Mouse (Mus musculus): ENCODE results near the gene Snx9. TPM values are rescaled to one million over a fixed set of nuclear protein-coding genes. Genes with fewer than 3 reads are reported as not detected.

Gene Snx9
- polyA plus RNA-seq, 1 experiment from 2014 or later, result 6.1 TPM

DNA sequence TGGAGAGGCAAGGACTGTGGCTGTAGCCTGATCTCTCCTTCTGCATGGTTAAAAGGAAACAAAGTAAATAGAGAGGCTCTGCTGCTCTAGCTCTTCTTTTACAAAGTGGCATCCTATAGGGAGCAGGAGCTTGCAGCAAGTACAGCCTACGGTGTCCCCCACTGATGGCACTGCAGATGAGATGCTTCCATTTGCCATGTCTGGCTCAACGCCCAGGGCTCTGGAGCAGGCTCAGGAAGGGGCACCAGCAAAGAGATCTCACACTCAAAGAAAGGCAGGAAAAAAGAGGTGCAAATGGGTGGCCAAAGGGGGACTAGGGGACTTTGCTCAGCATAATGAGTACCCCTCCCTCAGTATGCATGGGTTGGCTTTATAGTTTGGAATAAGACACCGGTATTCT is 7.0 kb upstream of the Snx9 start:
- WGBS, result 78% methylated on average over 3 of the region's 3 CpGs
- no peaks in the 10 kb centered on the region for H3K4me1 ChIP-seq (ENCODE audit: control insufficient read depth, insufficient read depth, low read depth, low read length)
- no peak for ATAC-seq

DNA sequence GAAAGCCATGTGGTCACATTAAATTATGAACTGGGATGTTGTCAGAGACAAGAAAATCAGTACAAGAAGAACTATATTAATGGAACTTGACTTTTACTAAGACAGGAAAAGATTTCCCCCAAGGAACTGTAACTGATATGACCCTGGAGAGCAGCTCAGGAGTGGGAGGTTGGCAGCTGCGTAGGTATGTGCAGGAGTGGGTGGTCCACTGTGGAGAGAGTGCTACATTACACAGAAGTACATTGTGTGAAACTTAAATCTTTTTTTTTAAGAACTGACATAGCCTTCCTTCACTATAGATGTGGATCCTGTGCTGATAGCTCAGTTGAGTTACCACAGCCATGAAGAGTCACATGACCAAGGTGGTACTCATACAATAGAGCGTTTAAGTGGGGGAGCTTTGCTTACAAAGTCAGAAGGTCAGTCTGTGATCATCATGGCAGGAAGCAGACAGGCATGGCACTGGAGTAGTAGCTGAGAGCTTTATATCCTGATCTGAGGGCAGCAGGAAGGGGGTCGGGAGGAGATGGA is 6.3 kb upstream of the Snx9 start:
- H3K27ac ChIP-seq (ENCODE audit: low read depth, low read length), result no peak overlapping the region
- 90% methylated on average over 3 of the region's 3 CpGs for WGBS
- H3K9ac ChIP-seq (ENCODE audit: low read depth, low read length), result no peak overlapping the region
- H3K4me3 ChIP-seq (ENCODE audit: low read length), result no peak overlapping the region
- ATAC-seq, result no peak
- H3K9me3 ChIP-seq (ENCODE audit: control insufficient read depth, low read length), result no peaks in the 10 kb centered on the region
- H3K4me2 ChIP-seq (ENCODE audit: low read length), result no peak overlapping the region
- H3K4me1 ChIP-seq (ENCODE audit: control insufficient read depth, insufficient read depth, low read depth, low read length), result no peaks in the 10 kb centered on the region
- H3K27me3 ChIP-seq (replicated peaks; ENCODE audit: control insufficient read depth, insufficient read depth, low read length), result no peaks in the 10 kb centered on the region
- no peaks in the 10 kb centered on the region for H3K36me3 ChIP-seq (ENCODE audit: control insufficient read depth, insufficient read depth, low read length)

More for the DNA sequence above, 7.0 kb upstream of the Snx9 start:
- H3K36me3 ChIP-seq (ENCODE audit: control insufficient read depth, insufficient read depth, low read length), result no peaks in the 10 kb centered on the region
- no peak overlapping the region for H3K27ac ChIP-seq (ENCODE audit: low read depth, low read length)
- H3K4me3 ChIP-seq (ENCODE audit: low read length), result no peak overlapping the region
- no peaks in the 10 kb centered on the region for H3K9me3 ChIP-seq (ENCODE audit: control insufficient read depth, low read length)
- H3K27me3 ChIP-seq (replicated peaks; ENCODE audit: control insufficient read depth, insufficient read depth, low read length), result no peaks in the 10 kb centered on the region
- no peak overlapping the region for H3K4me2 ChIP-seq (ENCODE audit: low read length)
- no peak overlapping the region for H3K9ac ChIP-seq (ENCODE audit: low read depth, low read length)

- Histone ChIP-seq H3K9me3 (ENCODE audit: control insufficient read depth, low read length) (no peaks in the 10 kb centered on the region), H3K4me2 (ENCODE audit: low read length) (no peak overlapping the region), H3K4me1 (ENCODE audit: control insufficient read depth, insufficient read depth, low read depth, low read length) (peaks cover 5% of the 10 kb centered on the region), H3K27me3 (replicated peaks; ENCODE audit: control insufficient read depth, insufficient read depth, low read length) (no peaks in the 10 kb centered on the region), H3K36me3 (ENCODE audit: control insufficient read depth, insufficient read depth, low read length) (no peaks in the 10 kb centered on the region), H3K4me3 (ENCODE audit: low read length) (no peak overlapping the region), H3K27ac (ENCODE audit: low read depth, low read length) (no peak overlapping the region), H3K9ac (ENCODE audit: low read depth, low read length) (no peak overlapping the region)
- WGBS, result 85% methylated on average over 5 of the region's 5 CpGs
- no peak for ATAC-seq
These were observed 1.4 kb upstream of the Snx9 start for GRCm38 (mm10) chr17:5839549-5840240.

GRCm38 (mm10) chr17:5840550-5841127 is 490 bp upstream of the Snx9 start:
- Histone ChIP-seq H3K27ac (ENCODE audit: low read depth, low read length) (peak overlapping the region; percentile 96), H3K36me3 (ENCODE audit: control insufficient read depth, insufficient read depth, low read length) (no peaks in the 10 kb centered on the region), H3K9ac (ENCODE audit: low read depth, low read length) (peak overlapping the region; percentile 95), H3K9me3 (ENCODE audit: control insufficient read depth, low read length) (no peaks in the 10 kb centered on the region), H3K4me3 (ENCODE audit: low read length) (peak overlapping the region; percentile 81), H3K4me2 (ENCODE audit: low read length) (peak overlapping the region; percentile 81), H3K4me1 (ENCODE audit: control insufficient read depth, insufficient read depth, low read depth, low read length) (peaks cover 5% of the 10 kb centered on the region), H3K27me3 (replicated peaks; ENCODE audit: control insufficient read depth, insufficient read depth, low read length) (no peaks in the 10 kb centered on the region)
- WGBS, result 5% methylated on average over 32 of the region's 32 CpGs
- ATAC-seq, result no peak

DNA sequence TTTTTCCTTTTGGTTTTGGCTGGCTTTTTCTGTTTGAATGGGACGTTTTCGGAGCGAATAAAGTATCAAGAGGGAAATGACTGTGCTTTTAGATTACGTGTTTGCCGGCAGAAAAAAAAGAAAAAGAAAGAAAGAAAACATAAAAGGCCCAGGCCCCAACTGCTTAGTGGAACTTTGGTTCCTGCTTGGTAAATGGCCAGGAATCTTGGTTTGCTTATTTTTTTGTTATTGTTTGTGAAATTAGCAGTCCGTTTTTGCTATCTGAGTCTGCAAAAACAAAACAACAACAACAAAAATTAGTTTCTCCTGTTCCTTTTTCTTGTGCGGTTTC is 779 bp downstream of the Snx9 start:
- Histone ChIP-seq H3K27ac (ENCODE audit: low read depth, low read length) (peak overlapping the region; percentile 96), H3K9me3 (ENCODE audit: control insufficient read depth, low read length) (no peaks in the 10 kb centered on the region), H3K4me2 (ENCODE audit: low read length) (peak overlapping the region; percentile 81), H3K4me3 (ENCODE audit: low read length) (peak overlapping the region; percentile 81), H3K9ac (ENCODE audit: low read depth, low read length) (peak overlapping the region; percentile 95), H3K36me3 (ENCODE audit: control insufficient read depth, insufficient read depth, low read length) (no peaks in the 10 kb centered on the region), H3K4me1 (ENCODE audit: control insufficient read depth, insufficient read depth, low read depth, low read length) (peaks cover 5% of the 10 kb centered on the region), H3K27me3 (replicated peaks; ENCODE audit: control insufficient read depth, insufficient read depth, low read length) (no peaks in the 10 kb centered on the region)
- no peak for ATAC-seq
- under 1% methylated on average over 7 of the region's 7 CpGs for WGBS

- Histone ChIP-seq H3K27ac (ENCODE audit: low read depth, low read length) (no peak overlapping the region), H3K4me1 (ENCODE audit: control insufficient read depth, insufficient read depth, low read depth, low read length) (peaks cover 5% of the 10 kb centered on the region), H3K27me3 (replicated peaks; ENCODE audit: control insufficient read depth, insufficient read depth, low read length) (no peaks in the 10 kb centered on the region), H3K9ac (ENCODE audit: low read depth, low read length) (no peak overlapping the region), H3K9me3 (ENCODE audit: control insufficient read depth, low read length) (no peaks in the 10 kb centered on the region), H3K4me3 (ENCODE audit: low read length) (no peak overlapping the region), H3K4me2 (ENCODE audit: low read length) (no peak overlapping the region), H3K36me3 (ENCODE audit: control insufficient read depth, insufficient read depth, low read length) (no peaks in the 10 kb centered on the region)
- 78% methylated on average over 9 of the region's 9 CpGs for WGBS
- ATAC-seq, result no peak
These were observed 2.0 kb downstream of the Snx9 start for GRCm38 (mm10) chr17:5842988-5843640.

- peaks cover 5% of the 10 kb centered on the region for H3K4me1 ChIP-seq (ENCODE audit: control insufficient read depth, insufficient read depth, low read depth, low read length)
- WGBS, result 98% methylated on average over 7 of the region's 7 CpGs
- no peak overlapping the region for H3K27ac ChIP-seq (ENCODE audit: low read depth, low read length)
- H3K4me2 ChIP-seq (ENCODE audit: low read length), result no peak overlapping the region
- no peak overlapping the region for H3K4me3 ChIP-seq (ENCODE audit: low read length)
- no peaks in the 10 kb centered on the region for H3K9me3 ChIP-seq (ENCODE audit: control insufficient read depth, low read length)
- H3K9ac ChIP-seq (ENCODE audit: low read depth, low read length), result no peak overlapping the region
- no peak for ATAC-seq
- H3K27me3 ChIP-seq (replicated peaks; ENCODE audit: control insufficient read depth, insufficient read depth, low read length), result no peaks in the 10 kb centered on the region
- H3K36me3 ChIP-seq (ENCODE audit: control insufficient read depth, insufficient read depth, low read length), result no peaks in the 10 kb centered on the region
These were observed 2.5 kb downstream of the Snx9 start for GRCm38 (mm10) chr17:5843641-5843990.

DNA sequence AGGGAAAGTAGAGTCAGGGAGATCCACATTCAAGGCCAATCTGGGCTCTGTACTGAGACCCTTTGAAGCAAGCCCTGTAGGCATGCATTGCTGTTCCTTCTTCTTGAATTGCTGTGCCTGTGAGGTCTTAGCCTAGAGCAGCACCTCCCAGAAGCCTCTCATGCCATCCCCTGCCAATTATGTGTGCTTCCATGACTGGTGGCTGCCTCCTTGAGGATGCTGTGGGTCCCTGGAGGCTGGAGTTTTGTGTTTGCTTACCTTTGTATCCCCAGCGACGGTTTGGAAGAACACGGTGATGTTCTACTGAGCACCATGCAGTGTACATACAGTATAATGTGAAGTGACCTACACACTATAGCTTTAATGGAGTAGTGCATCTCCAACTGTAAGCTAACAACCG is 4.2 kb downstream of the Snx9 start:
- WGBS, result 81% methylated on average over 4 of the region's 4 CpGs
- H3K9ac ChIP-seq (ENCODE audit: low read depth, low read length), result no peak overlapping the region
- H3K4me3 ChIP-seq (ENCODE audit: low read length), result no peak overlapping the region
- ATAC-seq, result no peak
- no peaks in the 10 kb centered on the region for H3K36me3 ChIP-seq (ENCODE audit: control insufficient read depth, insufficient read depth, low read length)
- H3K4me1 ChIP-seq (ENCODE audit: control insufficient read depth, insufficient read depth, low read depth, low read length), result peaks cover 10% of the 10 kb centered on the region
- H3K4me2 ChIP-seq (ENCODE audit: low read length), result no peak overlapping the region
- H3K9me3 ChIP-seq (ENCODE audit: control insufficient read depth, low read length), result no peaks in the 10 kb centered on the region
- no peaks in the 10 kb centered on the region for H3K27me3 ChIP-seq (replicated peaks; ENCODE audit: control insufficient read depth, insufficient read depth, low read length)
- H3K27ac ChIP-seq (ENCODE audit: low read depth, low read length), result no peak overlapping the region

- H3K9me3 ChIP-seq (ENCODE audit: control insufficient read depth, low read length), result no peaks in the 10 kb centered on the region
- no peak overlapping the region for H3K4me3 ChIP-seq (ENCODE audit: low read length)
- ATAC-seq, result no peak
- no peaks in the 10 kb centered on the region for H3K36me3 ChIP-seq (ENCODE audit: control insufficient read depth, insufficient read depth, low read length)
- peaks cover 10% of the 10 kb centered on the region for H3K4me1 ChIP-seq (ENCODE audit: control insufficient read depth, insufficient read depth, low read depth, low read length)
- no peak overlapping the region for H3K9ac ChIP-seq (ENCODE audit: low read depth, low read length)
- no peak overlapping the region for H3K27ac ChIP-seq (ENCODE audit: low read depth, low read length)
- WGBS, result 39% methylated on average over 8 of the region's 8 CpGs
- H3K27me3 ChIP-seq (replicated peaks; ENCODE audit: control insufficient read depth, insufficient read depth, low read length), result no peaks in the 10 kb centered on the region
- H3K4me2 ChIP-seq (ENCODE audit: low read length), result no peak overlapping the region
These were observed 5.0 kb downstream of the Snx9 start for GRCm38 (mm10) chr17:5846101-5846500.

All from hindbrain, embryonic 16.5 days (tissue).